Mouse (Mus musculus) cortical plate, adult 2 months (tissue): ENCODE results near the gene Syngr4.

ENCODE experiments used
- CTCF ChIP-seq: fragments of 200-500 bp; IDR thresholded peaks from 2 replicates; pipeline ENCODE4 v1.5.1; 2011; ENCODE audit warnings: mild to moderate bottlenecking, control low read depth, low read length; ENCODE audit not compliant: insufficient read depth; ENCODE audit errors: extremely low read depth
- POLR2A ChIP-seq: fragments of 200-500 bp; IDR thresholded peaks from 2 replicates; pipeline ENCODE4 v1.6.1; 2011; ENCODE audit warnings: mild to moderate bottlenecking, low read length, control low read depth; ENCODE audit not compliant: insufficient read depth; ENCODE audit errors: extremely low read depth

DNA sequence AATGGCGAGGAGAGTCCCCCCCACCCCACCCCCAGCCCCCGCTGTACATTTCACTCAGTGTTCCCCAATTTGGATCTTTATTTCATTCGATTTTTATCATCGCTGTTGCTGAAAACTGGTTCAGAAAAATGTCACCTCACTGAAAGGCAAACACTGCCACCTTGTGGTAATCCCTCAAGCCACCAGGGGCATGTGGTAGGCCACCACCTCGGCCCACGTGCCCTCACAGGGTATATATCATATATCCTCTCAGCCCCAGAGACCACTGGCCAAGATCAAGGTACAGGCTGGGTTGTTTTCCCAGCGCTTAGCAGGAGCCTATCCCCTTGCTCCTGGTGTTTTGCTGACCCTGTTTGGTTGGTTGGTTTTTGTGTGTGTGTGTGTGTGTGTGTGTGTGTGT, 38.6 kb upstream of the Syngr4 start:
- TF ChIP-seq CTCF (peak; percentile 87), POLR2A (no peak)
